Mouse (Mus musculus) MEL (cell line): ENCODE measurements around the gene Atxn7. TPM values are rescaled to one million over a fixed set of nuclear protein-coding genes. Genes with fewer than 3 reads are reported as not detected.

ENCODE experiments used
- DNase-seq: peaks from one replicate; pipeline ENCODE4 v3.0.0; 2011; ENCODE audit warnings: low read depth, low spot score
- H3K27ac ChIP-seq: 2 replicates; pipeline ENCODE4 v1.5.1; 2012; ENCODE audit warnings: low read depth, mild to moderate bottlenecking, control low read depth, low read length, moderate library complexity; ENCODE audit not compliant: control insufficient read depth
- H3K27me3 ChIP-seq, 2 experiments: fragments of 150-350 bp in 1 of 2; sonication (generic) in 1 of 2; 2 replicates each; pipeline ENCODE4 v1.6.1; 2012; ENCODE audit warnings: low read length in 2 of 2, mild to moderate bottlenecking in 2 of 2, improper control_type of control experiment in 1 of 2, moderate library complexity in 1 of 2; ENCODE audit not compliant: insufficient read depth in 2 of 2, control insufficient read depth in 1 of 2
- H3K36me3 ChIP-seq, 2 experiments: 2 replicates each; pipeline ENCODE4 v1.6.1; 2012 to 2014; ENCODE audit warnings: low read length in 2 of 2, improper control_type of control experiment in 1 of 2, inconsistent platforms in 1 of 2, mild to moderate bottlenecking in 1 of 2; ENCODE audit not compliant: insufficient read depth in 2 of 2, control insufficient read depth in 1 of 2
- H3K4me1 ChIP-seq, 2 experiments: fragments of 150-350 bp in 1 of 2; sonication (generic) in 1 of 2; 2 replicates each; pipeline ENCODE4 v1.6.1; 2012; ENCODE audit warnings: low read length in 2 of 2, improper control_type of control experiment in 1 of 2, mild to moderate bottlenecking in 1 of 2; ENCODE audit not compliant: insufficient read depth in 2 of 2, control insufficient read depth in 1 of 2
- H3K4me3 ChIP-seq, 2 experiments: fragments of 150-350 bp in 1 of 2; sonication (generic) in 1 of 2; 2 replicates each; pipeline ENCODE4 v1.5.1; 2012; ENCODE audit warnings: low read depth in 2 of 2, low read length in 2 of 2, mild to moderate bottlenecking in 2 of 2, moderate library complexity in 2 of 2, control low read depth in 1 of 2, improper control_type of control experiment in 1 of 2; ENCODE audit not compliant: control insufficient read depth in 1 of 2, insufficient read depth in 1 of 2
- H3K79me2 ChIP-seq: 2 replicates; pipeline ENCODE4 v1.6.1; 2012; ENCODE audit warnings: mild to moderate bottlenecking, low read length, moderate library complexity; ENCODE audit not compliant: control insufficient read depth, poor library complexity, insufficient read depth
- H3K9ac ChIP-seq: 2 replicates; pipeline ENCODE4 v1.6.1; 2012; ENCODE audit warnings: low read depth, mild to moderate bottlenecking, control low read depth, low read length, moderate library complexity; ENCODE audit not compliant: control insufficient read depth, poor library complexity, severe bottlenecking
- H3K9me3 ChIP-seq: fragments of 150-350 bp; sonication (generic); replicated peaks from 2 replicates; pipeline ENCODE4 v1.6.1; 2012; ENCODE audit warnings: mild to moderate bottlenecking, low read length, improper control_type of control experiment, moderate library complexity; ENCODE audit not compliant: insufficient read depth
- BHLHE40 ChIP-seq: IDR thresholded peaks from 2 replicates; pipeline ENCODE4 v1.6.1; 2012; ENCODE audit warnings: low read depth, mild to moderate bottlenecking, inconsistent platforms, low read length, improper control_type of control experiment, borderline replicate concordance
- CHD1 ChIP-seq: IDR thresholded peaks from 2 replicates; pipeline ENCODE4 v1.6.1; 2012; ENCODE audit warnings: low read depth, mild to moderate bottlenecking, inconsistent platforms, low read length, improper control_type of control experiment
- CTCF ChIP-seq, 3 experiments: IDR thresholded peaks in 2 of 3; conservative IDR thresholded peaks in 1 of 3; 2 replicates each; pipeline ENCODE4 v1.5.1; 2011 to 2012; ENCODE audit warnings: low read length in 3 of 3, low read depth in 2 of 3, mild to moderate bottlenecking in 2 of 3, improper control_type of control experiment in 1 of 3, inconsistent platforms in 1 of 3, mixed read lengths in 1 of 3, moderate library complexity in 1 of 3; ENCODE audit not compliant: control insufficient read depth in 1 of 3, insufficient read depth in 1 of 3, poor library complexity in 1 of 3, severe bottlenecking in 1 of 3
- ELF1 ChIP-seq: IDR thresholded peaks from 2 replicates; pipeline ENCODE4 v1.6.1; 2014; ENCODE audit warnings: low read depth, mild to moderate bottlenecking, inconsistent platforms, low read length, improper control_type of control experiment, moderate library complexity
- ETS1 ChIP-seq: IDR thresholded peaks from 2 replicates; pipeline ENCODE4 v1.6.1; 2012; ENCODE audit warnings: low read depth, mild to moderate bottlenecking, inconsistent platforms, low read length, improper control_type of control experiment, moderate library complexity
- GABPA ChIP-seq: IDR thresholded peaks from 2 replicates; pipeline ENCODE4 v1.6.1; 2012; ENCODE audit warnings: low read depth, mild to moderate bottlenecking, inconsistent platforms, low read length, improper control_type of control experiment, moderate library complexity
- KAT2A ChIP-seq: conservative IDR thresholded peaks from 2 replicates; pipeline ENCODE4 v1.6.1; 2012; ENCODE audit warnings: low read depth, low read length, improper control_type of control experiment, inconsistent platforms
- MXI1 ChIP-seq: IDR thresholded peaks from 2 replicates; pipeline ENCODE4 v1.6.1; 2011; ENCODE audit warnings: mild to moderate bottlenecking, low read depth, low read length, improper control_type of control experiment
- MYC ChIP-seq: IDR thresholded peaks from 2 replicates; pipeline ENCODE4 v1.6.1; 2011; ENCODE audit warnings: low read depth, mild to moderate bottlenecking, low read length, improper control_type of control experiment, moderate library complexity
- POLR2A ChIP-seq, 2 experiments: IDR thresholded peaks; 2 replicates each; pipeline ENCODE4 v1.6.1; 2011 to 2012; ENCODE audit warnings: low read length in 2 of 2, mild to moderate bottlenecking in 2 of 2, control low read depth in 1 of 2, improper control_type of control experiment in 1 of 2, low read depth in 1 of 2, moderate library complexity in 1 of 2; ENCODE audit not compliant: control insufficient read depth in 1 of 2, insufficient read depth in 1 of 2, poor library complexity in 1 of 2
- POLR2AphosphoS2 ChIP-seq: IDR thresholded peaks from 2 replicates; pipeline ENCODE4 v1.6.1; 2011; ENCODE audit warnings: low read length, improper control_type of control experiment
- POLR2AphosphoS5 ChIP-seq: IDR thresholded peaks from 2 replicates; pipeline ENCODE4 v1.6.1; 2012; ENCODE audit warnings: low read depth, borderline replicate concordance, mild to moderate bottlenecking, inconsistent platforms, low read length, moderate library complexity, mixed read lengths
- RAD21 ChIP-seq: IDR thresholded peaks from 2 replicates; pipeline ENCODE4 v1.6.1; 2011; ENCODE audit warnings: mild to moderate bottlenecking, low read depth, low read length, improper control_type of control experiment
- SIN3A ChIP-seq: IDR thresholded peaks from 2 replicates; pipeline ENCODE4 v1.6.1; 2012; ENCODE audit warnings: low read length, improper control_type of control experiment, inconsistent platforms
- TBP ChIP-seq: IDR thresholded peaks from 2 replicates; pipeline ENCODE4 v1.8.0; 2011; ENCODE audit warnings: low read depth, low read length, improper control_type of control experiment
- ZKSCAN1 ChIP-seq: IDR thresholded peaks from 2 replicates; pipeline ENCODE4 v1.6.1; 2012; ENCODE audit warnings: low read depth, mild to moderate bottlenecking, inconsistent platforms, low read length, improper control_type of control experiment, moderate library complexity
- ZMIZ1 ChIP-seq: IDR thresholded peaks from 2 replicates; pipeline ENCODE4 v1.6.1; 2012; ENCODE audit warnings: low read depth, mild to moderate bottlenecking, inconsistent platforms, low read length, improper control_type of control experiment, moderate library complexity
- ZNF384 ChIP-seq: IDR thresholded peaks from 2 replicates; pipeline ENCODE4 v1.6.1; 2012; ENCODE audit warnings: low read depth, mild to moderate bottlenecking, inconsistent platforms, low read length, improper control_type of control experiment
- polyA plus RNA-seq, 2 experiments: library from polyadenylated mRNA; stranded (reverse) in 1 of 2; unstranded in 1 of 2; fragments of >175 nt in 1 of 2; fragments of >200 nt in 1 of 2; gene quantifications; 2 replicates each; pipeline versions ENCODE4 v1.2.1 to v1.2.4; 2012; ENCODE audit warnings: low replicate concordance in 2 of 2, low read depth in 1 of 2; ENCODE audit not compliant: insufficient read length in 2 of 2, insufficient read depth in 1 of 2, missing spikeins in 1 of 2
- total RNA-seq: library from RNA; depleted of rRNA; stranded (reverse); fragments of 300-350 nt; gene quantifications from 2 replicates; pipeline ENCODE4 v1.2.3, GENCODE M21; 2012

Atxn7 gene
- total and polyA plus RNA-seq, 3 experiments = 2.3 to 7.7 TPM; not detected in 1

- no peaks in the 10 kb centered on the region for H3K9me3 ChIP-seq
- H3K36me3 ChIP-seq = no peaks in the 10 kb centered on the region; a peak in 3 of 4 replicates
- DNase-seq = peak; percentile 40
- H3K27ac ChIP-seq = no peak overlapping the region
- H3K27me3 ChIP-seq = no peaks in the 10 kb centered on the region
- TF ChIP-seq MXI1 (no peak), CTCF (IDR thresholded peaks at IDR 0.05 in 2 of 3, conservative IDR thresholded peaks at IDR 0.05 in 1 of 3; ENCODE audit: control insufficient read depth in 1 of 3, insufficient read depth in 1 of 3, low read depth in 2 of 3, low read length in 3 of 3, poor library complexity in 1 of 3, severe bottlenecking in 1 of 3) (peak; percentile 6 to 56 (median 21); a peak in 3 of 6 replicates)
- TF ChIP-seq, all 39 proteins: peak for 1
- no peak overlapping the region for H3K9ac ChIP-seq
- H3K4me3 ChIP-seq = no peak overlapping the region
- no peaks in the 10 kb centered on the region; the same call in 1 of the 2 replicates for H3K79me2 ChIP-seq
- no peaks in the 10 kb centered on the region for H3K4me1 ChIP-seq
Measured at GRCm38 (mm10) chr14:14019155-14019894, 58.1 kb downstream of the Atxn7 start.

DNA sequence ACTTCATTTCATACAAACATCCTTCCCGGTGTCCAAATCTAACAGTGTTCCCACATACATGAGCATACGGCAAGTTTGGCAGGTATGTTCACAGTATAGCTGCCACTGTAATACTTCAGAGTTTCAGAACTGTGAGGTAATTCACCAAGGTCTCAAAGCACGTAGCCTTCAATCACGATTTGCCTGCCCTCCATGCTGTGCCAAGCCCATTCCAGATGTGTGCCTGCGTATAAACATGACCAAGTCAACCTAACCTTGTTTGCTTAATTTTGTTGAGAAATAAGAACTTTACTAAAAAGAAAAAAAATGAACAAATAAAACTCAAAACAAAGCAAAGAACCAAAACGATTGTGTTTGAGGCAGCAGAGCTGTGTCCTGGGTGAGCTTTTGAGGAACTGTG, 60.0 kb downstream of the Atxn7 start:
- Histone ChIP-seq H3K9ac (no peak overlapping the region), H3K4me3 (no peak overlapping the region), H3K27me3 (no peaks in the 10 kb centered on the region), H3K4me1 (no peaks in the 10 kb centered on the region), H3K36me3 (no peaks in the 10 kb centered on the region; a peak in 2 of 4 replicates), H3K9me3 (no peaks in the 10 kb centered on the region), H3K27ac (no peak overlapping the region), H3K79me2 (no peaks in the 10 kb centered on the region)
- TF ChIP-seq POLR2A (IDR thresholded peaks at IDR 0.05; ENCODE audit: control insufficient read depth in 1 of 2, insufficient read depth in 1 of 2, low read depth in 1 of 2, low read length in 2 of 2, poor library complexity in 1 of 2) (no peak), BHLHE40 (no peak), ZNF384 (no peak), KAT2A (no peak), MYC (no peak)
- no peak for DNase-seq

DNA sequence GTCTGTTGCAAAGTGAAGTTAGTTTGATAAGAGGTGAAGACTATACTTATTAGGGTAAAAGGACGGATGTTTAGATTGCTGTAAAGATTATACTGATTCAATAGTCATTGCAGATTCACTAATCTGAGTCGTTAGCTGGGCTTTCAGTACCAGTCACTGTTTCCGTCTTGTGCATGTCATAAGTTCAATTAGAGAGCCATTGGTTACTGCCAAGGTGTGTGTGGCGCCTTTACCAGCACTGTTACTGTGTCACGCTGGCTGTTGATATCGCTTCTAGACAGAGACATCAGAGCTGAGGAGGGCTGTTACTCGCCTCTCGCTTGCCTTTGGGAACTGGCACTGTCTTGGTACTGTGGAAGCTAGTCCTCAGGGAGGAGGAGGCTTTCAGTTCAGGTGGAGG, 64.6 kb downstream of the Atxn7 start:
- no peak overlapping the region for H3K9ac ChIP-seq
- peaks cover 0 to 5% of the 10 kb centered on the region in 2 experiments; a peak in 2 of 4 replicates for H3K36me3 ChIP-seq
- H3K27me3 ChIP-seq = no peaks in the 10 kb centered on the region
- no peak overlapping the region for H3K4me3 ChIP-seq
- no peaks in the 10 kb centered on the region for H3K9me3 ChIP-seq
- DNase-seq = no peak
- no peak overlapping the region for H3K27ac ChIP-seq
- H3K4me1 ChIP-seq = peaks cover 7 to 8% of the 10 kb centered on the region in 2 experiments; a peak in 2 of 4 replicates
- H3K79me2 ChIP-seq = no peaks in the 10 kb centered on the region
- TF ChIP-seq POLR2AphosphoS2 (no peak), RAD21 (no peak), TBP (no peak), POLR2AphosphoS5 (no peak), BHLHE40 (no peak), CHD1 (no peak), SIN3A (no peak), ELF1 (no peak), GABPA (no peak), ETS1 (no peak), ZMIZ1 (no peak), ZKSCAN1 (no peak)
